Mouse (Mus musculus): ENCODE results near the gene Prkd2. TPM values are rescaled to one million over a fixed set of nuclear protein-coding genes. Genes with fewer than 3 reads are reported as not detected.

Prkd2 gene
- polyA plus RNA-seq, 1 experiment from 2014 or later, result 6.0 TPM

- H3K4me1 ChIP-seq (ENCODE audit: control insufficient read depth, insufficient read depth, low read length), result peaks cover 19% of the 10 kb centered on the region
- peaks cover 5% of the 10 kb centered on the region for H3K27me3 ChIP-seq (ENCODE audit: control insufficient read depth, insufficient read depth, low read depth, low read length)
- no peak for ATAC-seq
- no peak overlapping the region for H3K27ac ChIP-seq (ENCODE audit: low read length)
- no peak overlapping the region; the same call in 1 of the 2 replicates for H3K9ac ChIP-seq (ENCODE audit: low read depth, low read length)
- no peaks in the 10 kb centered on the region for H3K9me3 ChIP-seq (replicated peaks; ENCODE audit: control insufficient read depth, low read length, poor library complexity, severe bottlenecking)
- no peak overlapping the region for H3K4me3 ChIP-seq (ENCODE audit: low read depth, low read length)
- peaks cover 11% of the 10 kb centered on the region for H3K36me3 ChIP-seq (ENCODE audit: control insufficient read depth, insufficient read depth, low read length)
- WGBS, result 1% methylated on average over 22 of the region's 23 CpGs
- no peak overlapping the region for H3K4me2 ChIP-seq (ENCODE audit: low read length)
These were observed 48.2 kb downstream of the Prkd2 start for GRCm38 (mm10) chr7:16890944-16891343.

- Histone ChIP-seq H3K4me3 (ENCODE audit: low read depth, low read length) (peak within 1 kb of the TSS; percentile 26; the same call in 1 of the 2 replicates), H3K4me1 (ENCODE audit: control insufficient read depth, insufficient read depth, low read length) (peaks cover 19% of the 10 kb centered on the region), H3K27me3 (ENCODE audit: control insufficient read depth, insufficient read depth, low read depth, low read length) (peaks cover 3% of the 10 kb centered on the region), H3K9ac (ENCODE audit: low read depth, low read length) (no peak within 1 kb of the TSS; the same call in 1 of the 2 replicates), H3K4me2 (ENCODE audit: low read length) (peak within 1 kb of the TSS; percentile 47), H3K36me3 (ENCODE audit: control insufficient read depth, insufficient read depth, low read length) (peaks cover 9% of the 10 kb centered on the region), H3K27ac (ENCODE audit: low read length) (0 out of 2 replicates have a peak within 1 kb of the TSS, but pooled peaks have one; percentile 60), H3K9me3 (replicated peaks; ENCODE audit: control insufficient read depth, low read length, poor library complexity, severe bottlenecking) (no peaks in the 10 kb centered on the region)
- ATAC-seq, result peak; percentile 49
- 0% methylated on average over 30 of the region's 30 CpGs for WGBS
These were observed 49.1 kb downstream of the Prkd2 start, which contains the start of gene Gng8 for GRCm38 (mm10) chr7:16891641-16892351. TSS of gene Gng8 (plus strand) at chr7:16891786.

GRCm38 (mm10) chr7:16892352-16892730, 49.6 kb downstream of the Prkd2 start:
- Histone ChIP-seq H3K9me3 (replicated peaks; ENCODE audit: control insufficient read depth, low read length, poor library complexity, severe bottlenecking) (no peaks in the 10 kb centered on the region), H3K27me3 (ENCODE audit: control insufficient read depth, insufficient read depth, low read depth, low read length) (peaks cover 3% of the 10 kb centered on the region), H3K9ac (ENCODE audit: low read depth, low read length) (no peak overlapping the region), H3K4me3 (ENCODE audit: low read depth, low read length) (no peak overlapping the region), H3K36me3 (ENCODE audit: control insufficient read depth, insufficient read depth, low read length) (peaks cover 6% of the 10 kb centered on the region), H3K27ac (ENCODE audit: low read length) (no peak overlapping the region), H3K4me2 (ENCODE audit: low read length) (peak overlapping the region; percentile 47; the same call in 1 of the 2 replicates), H3K4me1 (ENCODE audit: control insufficient read depth, insufficient read depth, low read length) (peaks cover 19% of the 10 kb centered on the region)
- peak; percentile 9; the same call in 1 of the 2 replicates for ATAC-seq
- WGBS, result 45% methylated on average over 9 of the region's 9 CpGs

DNA sequence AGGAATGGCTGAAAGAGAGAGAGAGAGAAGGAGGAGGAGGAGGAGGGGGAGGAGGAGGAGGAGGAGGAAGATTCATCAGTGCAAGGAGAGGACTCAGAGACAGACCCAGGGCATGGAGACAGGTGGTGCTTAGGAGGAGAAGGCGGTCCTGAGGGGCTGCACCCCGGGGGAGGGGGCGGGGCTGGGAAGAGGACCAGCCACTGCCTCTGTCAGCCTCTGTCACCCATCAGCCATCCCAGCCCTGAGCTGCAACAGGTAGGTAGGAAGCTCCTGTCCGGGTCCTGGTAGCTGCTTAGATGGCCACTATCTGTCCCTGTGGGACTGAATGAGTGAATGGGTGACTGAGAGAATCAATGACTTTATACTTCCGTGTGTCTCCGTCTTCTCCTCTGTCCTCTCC, 50.9 kb downstream of the Prkd2 start:
- Histone ChIP-seq H3K9me3 (replicated peaks; ENCODE audit: control insufficient read depth, low read length, poor library complexity, severe bottlenecking) (no peaks in the 10 kb centered on the region), H3K27ac (ENCODE audit: low read length) (no peak overlapping the region), H3K4me1 (ENCODE audit: control insufficient read depth, insufficient read depth, low read length) (peaks cover 19% of the 10 kb centered on the region), H3K4me3 (ENCODE audit: low read depth, low read length) (no peak overlapping the region), H3K9ac (ENCODE audit: low read depth, low read length) (no peak overlapping the region), H3K4me2 (ENCODE audit: low read length) (no peak overlapping the region), H3K27me3 (ENCODE audit: control insufficient read depth, insufficient read depth, low read depth, low read length) (peaks cover 3% of the 10 kb centered on the region; the same call in 1 of the 2 replicates), H3K36me3 (ENCODE audit: control insufficient read depth, insufficient read depth, low read length) (no peaks in the 10 kb centered on the region)
- 1% methylated on average over 6 of the region's 6 CpGs for whole genome bisulfite sequencing
- no peak for ATAC-seq

DNA sequence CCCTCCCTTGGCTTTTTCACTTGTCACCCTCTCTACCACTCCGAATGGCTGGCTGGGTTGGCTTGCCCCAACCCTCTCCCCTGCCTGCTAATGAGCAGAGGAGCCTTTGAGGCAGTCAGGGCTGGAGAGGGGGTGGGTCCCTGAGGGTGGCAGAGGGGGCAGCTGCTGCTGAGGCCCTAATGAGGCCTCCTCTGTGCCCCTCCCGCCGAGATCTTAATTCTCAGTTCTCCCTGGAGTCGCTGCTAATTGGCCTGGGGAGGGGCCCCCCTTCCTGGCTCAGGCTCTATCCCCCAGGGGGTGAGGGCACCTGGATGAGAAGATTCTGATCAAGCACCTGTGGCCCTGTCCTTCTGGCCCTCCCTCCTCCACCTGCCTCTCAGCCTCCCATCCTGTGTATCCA, 51.6 kb downstream of the Prkd2 start:
- H3K9ac ChIP-seq (ENCODE audit: low read depth, low read length), result 0 out of 2 replicates have a peak overlapping the region, but pooled peaks have one; percentile 16
- WGBS, result 2% methylated on average over 4 of the region's 4 CpGs
- ATAC-seq, result peak; percentile 53
- H3K4me3 ChIP-seq (ENCODE audit: low read depth, low read length), result no peak overlapping the region
- H3K27ac ChIP-seq (ENCODE audit: low read length), result 0 out of 2 replicates have a peak overlapping the region, but pooled peaks have one; percentile 23
- peaks cover 3% of the 10 kb centered on the region for H3K27me3 ChIP-seq (ENCODE audit: control insufficient read depth, insufficient read depth, low read depth, low read length)
- no peaks in the 10 kb centered on the region for H3K36me3 ChIP-seq (ENCODE audit: control insufficient read depth, insufficient read depth, low read length)
- peaks cover 19% of the 10 kb centered on the region for H3K4me1 ChIP-seq (ENCODE audit: control insufficient read depth, insufficient read depth, low read length)
- peak overlapping the region; percentile 56 for H3K4me2 ChIP-seq (ENCODE audit: low read length)
- H3K9me3 ChIP-seq (replicated peaks; ENCODE audit: control insufficient read depth, low read length, poor library complexity, severe bottlenecking), result no peaks in the 10 kb centered on the region

DNA sequence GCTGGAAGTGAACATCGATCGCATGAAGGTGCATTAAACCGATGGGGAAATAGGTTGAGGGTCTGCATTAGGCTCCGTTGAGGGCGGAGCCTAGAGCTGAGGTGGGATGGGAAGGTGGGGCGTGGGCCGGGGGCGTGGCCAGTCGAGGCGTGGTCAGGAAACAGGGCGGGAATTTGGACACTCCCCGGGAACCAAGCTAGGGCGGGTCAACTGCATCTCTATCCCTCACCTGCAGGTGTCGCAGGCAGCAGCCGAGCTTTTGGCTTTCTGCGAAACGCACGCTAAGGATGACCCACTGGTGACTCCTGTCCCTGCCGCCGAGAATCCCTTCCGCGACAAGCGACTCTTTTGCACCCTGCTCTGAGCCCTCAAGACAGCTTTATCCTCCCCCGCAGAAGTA, 52.3 kb downstream of the Prkd2 start:
- Histone ChIP-seq H3K36me3 (ENCODE audit: control insufficient read depth, insufficient read depth, low read length) (no peaks in the 10 kb centered on the region), H3K4me2 (ENCODE audit: low read length) (peak overlapping the region; percentile 56), H3K9ac (ENCODE audit: low read depth, low read length) (0 out of 2 replicates have a peak overlapping the region, but pooled peaks have one; percentile 39), H3K27me3 (ENCODE audit: control insufficient read depth, insufficient read depth, low read depth, low read length) (no peaks in the 10 kb centered on the region; the same call in 1 of the 2 replicates), H3K27ac (ENCODE audit: low read length) (0 out of 2 replicates have a peak overlapping the region, but pooled peaks have one; percentile 23), H3K9me3 (replicated peaks; ENCODE audit: control insufficient read depth, low read length, poor library complexity, severe bottlenecking) (no peaks in the 10 kb centered on the region), H3K4me1 (ENCODE audit: control insufficient read depth, insufficient read depth, low read length) (peaks cover 19% of the 10 kb centered on the region), H3K4me3 (ENCODE audit: low read depth, low read length) (peak overlapping the region; percentile 21)
- ATAC-seq, result peak; percentile 21
- WGBS, result under 1% methylated on average over 24 of the region's 24 CpGs

DNA sequence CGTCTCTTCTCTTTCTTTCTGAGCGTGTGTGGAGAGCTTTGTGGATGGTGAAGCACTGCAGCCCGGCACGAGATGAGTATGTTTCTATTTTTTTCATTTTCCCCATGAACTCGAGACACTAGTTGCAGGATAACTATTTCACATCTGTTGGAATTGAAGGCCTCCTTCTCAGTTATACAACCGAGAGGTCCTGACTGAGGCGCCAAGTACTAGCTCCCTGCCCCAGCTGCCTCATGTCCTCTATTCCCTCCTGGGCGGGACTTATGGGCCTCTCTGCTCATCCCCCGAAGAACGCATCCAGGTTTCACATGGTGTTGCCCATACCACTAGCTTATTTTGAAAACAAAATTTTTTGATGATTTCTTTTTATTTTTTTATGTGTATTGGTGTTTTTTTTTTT, 52.8 kb downstream of the Prkd2 start:
- no peak for ATAC-seq
- no peaks in the 10 kb centered on the region; the same call in 1 of the 2 replicates for H3K27me3 ChIP-seq (ENCODE audit: control insufficient read depth, insufficient read depth, low read depth, low read length)
- peak overlapping the region; percentile 56 for H3K4me2 ChIP-seq (ENCODE audit: low read length)
- 27% methylated on average over 10 of the region's 10 CpGs for WGBS
- no peaks in the 10 kb centered on the region for H3K36me3 ChIP-seq (ENCODE audit: control insufficient read depth, insufficient read depth, low read length)
- H3K27ac ChIP-seq (ENCODE audit: low read length), result no peak overlapping the region
- H3K9ac ChIP-seq (ENCODE audit: low read depth, low read length), result no peak overlapping the region
- H3K4me1 ChIP-seq (ENCODE audit: control insufficient read depth, insufficient read depth, low read length), result peaks cover 20% of the 10 kb centered on the region
- H3K4me3 ChIP-seq (ENCODE audit: low read depth, low read length), result peak overlapping the region; percentile 21; the same call in 1 of the 2 replicates
- H3K9me3 ChIP-seq (replicated peaks; ENCODE audit: control insufficient read depth, low read length, poor library complexity, severe bottlenecking), result no peaks in the 10 kb centered on the region

DNA sequence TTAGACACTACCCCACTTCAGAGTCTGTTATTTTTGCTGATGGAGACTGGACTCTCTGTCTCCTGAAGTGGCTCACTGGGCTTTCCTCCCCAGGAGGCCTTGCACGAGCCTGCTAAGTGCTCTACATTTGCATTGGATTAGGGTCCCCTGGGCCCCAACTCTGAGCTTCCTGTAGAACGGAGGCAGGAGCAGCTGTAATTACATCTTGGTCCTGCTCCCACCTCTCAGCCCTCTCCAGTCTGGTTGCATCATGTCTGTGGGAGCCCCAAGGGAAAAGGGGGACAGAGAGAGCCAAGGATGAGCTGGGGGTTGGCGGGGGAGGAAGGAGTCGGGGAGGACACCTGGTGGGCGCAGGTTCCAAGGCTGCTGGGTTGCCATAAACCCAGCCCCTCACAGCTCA, 57.8 kb downstream of the Prkd2 start:
- H3K4me2 ChIP-seq (ENCODE audit: low read length), result no peak overlapping the region
- H3K9ac ChIP-seq (ENCODE audit: low read depth, low read length), result no peak overlapping the region
- H3K9me3 ChIP-seq (replicated peaks; ENCODE audit: control insufficient read depth, low read length, poor library complexity, severe bottlenecking), result no peaks in the 10 kb centered on the region
- no peaks in the 10 kb centered on the region for H3K36me3 ChIP-seq (ENCODE audit: control insufficient read depth, insufficient read depth, low read length)
- H3K4me1 ChIP-seq (ENCODE audit: control insufficient read depth, insufficient read depth, low read length), result peaks cover 3% of the 10 kb centered on the region; the same call in 1 of the 2 replicates
- WGBS, result 16% methylated on average over 5 of the region's 5 CpGs
- no peak overlapping the region for H3K4me3 ChIP-seq (ENCODE audit: low read depth, low read length)
- ATAC-seq, result no peak
- no peaks in the 10 kb centered on the region; the same call in 1 of the 2 replicates for H3K27me3 ChIP-seq (ENCODE audit: control insufficient read depth, insufficient read depth, low read depth, low read length)
- no peak overlapping the region for H3K27ac ChIP-seq (ENCODE audit: low read length)

DNA sequence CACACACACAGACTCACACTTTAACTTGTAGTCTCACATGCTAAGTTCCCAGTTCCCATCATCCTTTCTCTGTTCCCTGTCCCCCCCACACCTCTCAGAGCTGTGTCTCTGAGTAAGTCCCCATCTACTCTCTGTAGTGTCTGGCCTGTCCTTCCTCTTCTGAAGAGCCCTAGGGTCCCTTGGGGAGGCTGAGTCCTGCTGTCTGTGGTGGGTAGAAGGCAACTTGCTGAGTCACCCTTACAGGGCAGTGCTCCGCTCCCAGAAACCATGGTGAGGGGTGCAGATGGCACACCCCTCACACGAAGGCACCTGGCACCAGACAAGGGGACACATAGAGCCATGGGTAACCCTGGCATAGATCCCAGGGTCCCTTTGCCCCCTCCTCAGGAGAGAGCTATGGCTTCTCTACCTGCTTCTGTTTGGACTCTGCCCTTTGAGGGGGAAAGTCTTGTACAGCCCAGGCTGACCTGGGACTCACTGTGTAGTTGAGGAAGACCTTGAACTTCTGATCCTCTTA, 60.8 kb downstream of the Prkd2 start:
- Histone ChIP-seq H3K4me3 (ENCODE audit: low read depth, low read length) (no peak overlapping the region), H3K9ac (ENCODE audit: low read depth, low read length) (no peak overlapping the region), H3K4me2 (ENCODE audit: low read length) (no peak overlapping the region), H3K27ac (ENCODE audit: low read length) (no peak overlapping the region), H3K4me1 (ENCODE audit: control insufficient read depth, insufficient read depth, low read length) (peaks cover 3% of the 10 kb centered on the region; the same call in 1 of the 2 replicates), H3K9me3 (replicated peaks; ENCODE audit: control insufficient read depth, low read length, poor library complexity, severe bottlenecking) (no peaks in the 10 kb centered on the region), H3K36me3 (ENCODE audit: control insufficient read depth, insufficient read depth, low read length) (no peaks in the 10 kb centered on the region), H3K27me3 (ENCODE audit: control insufficient read depth, insufficient read depth, low read depth, low read length) (no peaks in the 10 kb centered on the region; the same call in 1 of the 2 replicates)
- no peak for ATAC-seq
- WGBS, result 69% methylated on average over 2 of the region's 2 CpGs
